Mouse (Mus musculus) forebrain, embryonic 14.5 days (tissue): ENCODE measurements around the gene Enam. TPM values are rescaled to one million over a fixed set of nuclear protein-coding genes. Genes with fewer than 3 reads are reported as not detected.
A peak's percentile ranks its signal among the peaks of the same experiment; 100 is the strongest.

Source experiments
- ATAC-seq: fragments of 200-750 bp; cut with Nextera tagmentation; 2 replicates; pipeline ENCODE4 v1.8.0; 2017; ENCODE audit warnings: mild to moderate bottlenecking, moderate library complexity
- DNase-seq: peaks from one replicate; pipeline ENCODE4 v3.0.0-alpha.2; 2015; ENCODE audit warnings: low spot score
- H3K27ac ChIP-seq: fragments of 300-500 bp; sonication (generic); 2 replicates; pipeline ENCODE4 v1.5.1; 2014; ENCODE audit warnings: low read depth, mild to moderate bottlenecking, control low read depth, low read length, moderate library complexity
- H3K27me3 ChIP-seq: fragments of 300-500 bp; sonication (generic); replicated peaks from 2 replicates; pipeline ENCODE4 v1.6.1; 2014; ENCODE audit warnings: low read length, control low read depth, mixed read lengths; ENCODE audit not compliant: control insufficient read depth, insufficient read depth
- H3K36me3 ChIP-seq: fragments of 300-500 bp; sonication (generic); 2 replicates; pipeline ENCODE4 v1.6.1; 2014; ENCODE audit warnings: low read length, control low read depth; ENCODE audit not compliant: control insufficient read depth, insufficient read depth
- H3K4me1 ChIP-seq: fragments of 300-500 bp; sonication (generic); 2 replicates; pipeline ENCODE4 v1.6.1; 2014; ENCODE audit warnings: antibody characterized with exemption, low read length, control low read depth; ENCODE audit not compliant: control insufficient read depth, insufficient read depth
- H3K4me2 ChIP-seq: fragments of 300-500 bp; sonication (generic); 2 replicates; pipeline ENCODE4 v1.6.1; 2014; ENCODE audit warnings: mild to moderate bottlenecking, control low read depth, low read length
- H3K4me3 ChIP-seq: fragments of 300-500 bp; sonication (generic); 2 replicates; pipeline ENCODE4 v1.5.1; 2014; ENCODE audit warnings: low read depth, low read length, control low read depth
- H3K9ac ChIP-seq: fragments of 300-500 bp; sonication (generic); 2 replicates; pipeline ENCODE4 v1.6.1; 2014; ENCODE audit warnings: mild to moderate bottlenecking, low read length, control low read depth, moderate library complexity
- H3K9me3 ChIP-seq: fragments of 300-500 bp; sonication (generic); replicated peaks from 2 replicates; pipeline ENCODE4 v1.6.1; 2016; ENCODE audit warnings: low read length, control low read depth, mixed read lengths; ENCODE audit not compliant: control insufficient read depth
- WGBS: fragments of 180-500 bp; shearing (Covaris S2); extraction: QIAGEN DNeasy Blood & Tissue Kit; methylation state at CpG from one replicate; pipeline ENCODE4 v1.1.7; 2014; 5-methylcytosine and 5-hydroxymethylcytosine counted together
- polyA plus RNA-seq: library from polyadenylated mRNA; unstranded; fragments of >200 nt; fragmentation: Nextera tagmentation; extraction: Ambion mirVana; gene quantifications from 2 replicates; pipeline ENCODE4 v1.2.1, GENCODE M21; 2014

Enam gene
- not detected in 2 replicates for polyA plus RNA-seq

- Histone ChIP-seq H3K9me3 (no peaks in the 10 kb centered on the region), H3K27ac (no peak within 1 kb of the TSS), H3K4me3 (no peak within 1 kb of the TSS), H3K27me3 (no peaks in the 10 kb centered on the region), H3K36me3 (no peaks in the 10 kb centered on the region), H3K9ac (no peak within 1 kb of the TSS), H3K4me1 (no peaks in the 10 kb centered on the region), H3K4me2 (no peak within 1 kb of the TSS)
- ATAC-seq = no peak
- DNase-seq = no peak
Measured at GRCm38 (mm10) chr5:88487675-88488074, at the start of gene Enam. Enam (plus strand) TSS chr5:88487975.

- ATAC-seq = no peak
- Histone ChIP-seq H3K36me3 (no peaks in the 10 kb centered on the region), H3K27ac (no peak within 1 kb of the TSS), H3K27me3 (no peaks in the 10 kb centered on the region), H3K4me1 (no peaks in the 10 kb centered on the region), H3K9ac (no peak within 1 kb of the TSS), H3K9me3 (no peaks in the 10 kb centered on the region), H3K4me3 (no peak within 1 kb of the TSS), H3K4me2 (no peak within 1 kb of the TSS)
- 78% methylated on average over 3 of the region's 3 CpGs for WGBS
- DNase-seq = no peak
Measured at GRCm38 (mm10) chr5:88455691-88456090, 32.1 kb upstream of the Enam start, which contains the start of gene Ambn. Ambn (plus strand) TSS chr5:88455991.

- no peaks in the 10 kb centered on the region for H3K27me3 ChIP-seq
- WGBS = 93% methylated on average over 2 of the region's 2 CpGs
- H3K9ac ChIP-seq = no peak overlapping the region
- H3K4me3 ChIP-seq = no peak overlapping the region
- no peaks in the 10 kb centered on the region for H3K36me3 ChIP-seq
- no peak overlapping the region for H3K4me2 ChIP-seq
- H3K4me1 ChIP-seq = no peaks in the 10 kb centered on the region
- no peak overlapping the region for H3K27ac ChIP-seq
- H3K9me3 ChIP-seq = no peaks in the 10 kb centered on the region
- DNase-seq (no peak), ATAC-seq (no peak)
Measured at GRCm38 (mm10) chr5:88467471-88467870, 20.3 kb upstream of the Enam start.

- DNase-seq (no peak), ATAC-seq (no peak)
- H3K4me3 ChIP-seq = no peak overlapping the region
- no peak overlapping the region for H3K9ac ChIP-seq
- no peak overlapping the region for H3K27ac ChIP-seq
- no peaks in the 10 kb centered on the region for H3K4me1 ChIP-seq
- no peaks in the 10 kb centered on the region for H3K9me3 ChIP-seq
- H3K36me3 ChIP-seq = no peaks in the 10 kb centered on the region
- no peak overlapping the region for H3K4me2 ChIP-seq
- WGBS = 90% methylated on average over 4 of the region's 4 CpGs
- H3K27me3 ChIP-seq = no peaks in the 10 kb centered on the region
Measured at GRCm38 (mm10) chr5:88468807-88469704, 18.7 kb upstream of the Enam start.

- no peak overlapping the region for H3K27ac ChIP-seq
- no peak overlapping the region for H3K4me2 ChIP-seq
- DNase-seq (no peak), ATAC-seq (no peak)
- H3K27me3 ChIP-seq = no peaks in the 10 kb centered on the region
- H3K36me3 ChIP-seq = no peaks in the 10 kb centered on the region
- no peaks in the 10 kb centered on the region for H3K9me3 ChIP-seq
- H3K4me1 ChIP-seq = no peaks in the 10 kb centered on the region
- H3K9ac ChIP-seq = no peak overlapping the region
- no peak overlapping the region for H3K4me3 ChIP-seq
- WGBS = 81% methylated on average over 2 of the region's 2 CpGs
Measured at GRCm38 (mm10) chr5:88489004-88489403, 1.2 kb downstream of the Enam start.

- WGBS = 14% methylated on average over 5 of the region's 5 CpGs
- H3K27me3 ChIP-seq = no peaks in the 10 kb centered on the region
- no peaks in the 10 kb centered on the region for H3K36me3 ChIP-seq
- H3K4me1 ChIP-seq = no peaks in the 10 kb centered on the region
- ATAC-seq (peak; percentile 52; the same call in 1 of the 2 replicates), DNase-seq (peak; percentile 7)
- no peak overlapping the region for H3K4me3 ChIP-seq
- H3K9me3 ChIP-seq = no peaks in the 10 kb centered on the region
- no peak overlapping the region for H3K9ac ChIP-seq
- no peak overlapping the region for H3K27ac ChIP-seq
- H3K4me2 ChIP-seq = no peak overlapping the region
Measured at GRCm38 (mm10) chr5:88491111-88491510, 3.3 kb downstream of the Enam start.

GRCm38 (mm10) chr5:88499781-88500180, 12.0 kb downstream of the Enam start:
- Histone ChIP-seq H3K27me3 (no peaks in the 10 kb centered on the region), H3K27ac (no peak overlapping the region), H3K4me1 (no peaks in the 10 kb centered on the region), H3K36me3 (no peaks in the 10 kb centered on the region), H3K9ac (no peak overlapping the region), H3K4me3 (no peak overlapping the region), H3K9me3 (no peaks in the 10 kb centered on the region), H3K4me2 (no peak overlapping the region)
- ATAC-seq (no peak), DNase-seq (no peak)
- WGBS = 92% methylated on average over 3 of the region's 3 CpGs

- ATAC-seq (no peak), DNase-seq (no peak)
- H3K9ac ChIP-seq = no peak overlapping the region
- H3K4me1 ChIP-seq = no peaks in the 10 kb centered on the region
- no peaks in the 10 kb centered on the region for H3K27me3 ChIP-seq
- no peaks in the 10 kb centered on the region for H3K9me3 ChIP-seq
- no peak overlapping the region for H3K4me2 ChIP-seq
- H3K27ac ChIP-seq = no peak overlapping the region
- WGBS = 78% methylated on average over 1 of the region's 1 CpGs
- no peak overlapping the region for H3K4me3 ChIP-seq
- H3K36me3 ChIP-seq = no peaks in the 10 kb centered on the region
Measured at GRCm38 (mm10) chr5:88508555-88508954, 20.8 kb downstream of the Enam start.

GRCm38 (mm10) chr5:88508990-88509389, 21.2 kb downstream of the Enam start:
- Histone ChIP-seq H3K4me2 (no peak overlapping the region), H3K9ac (no peak overlapping the region), H3K27ac (no peak overlapping the region), H3K36me3 (no peaks in the 10 kb centered on the region), H3K9me3 (no peaks in the 10 kb centered on the region), H3K4me1 (no peaks in the 10 kb centered on the region), H3K4me3 (no peak overlapping the region), H3K27me3 (no peaks in the 10 kb centered on the region)
- no peak for DNase-seq
- ATAC-seq = no peak
- WGBS = 86% methylated on average over 1 of the region's 1 CpGs
